ENCODE assay signal across 16 mouse cellular contexts in genomic region chr12:81853543-81853942, GRCm38 (mm10). TPM values are rescaled to one million over a fixed set of nuclear protein-coding genes. Genes with fewer than 3 reads are reported as not detected.
DNase-seq lines count a peak whose midpoint lies in the region; ATAC-seq lines count a peak whose summit lies in the region.
"Had no signal": no experiment of that assay in that cellular context is flagged by ENCODE, and none has a peak within 500 bp of the region (broad histone marks: within the 10 kb centered on the region; RNA-seq: fewer than 3 reads in every experiment).

No protein-coding gene starts in this region.

- 88% methylated on average over 9 of the region's 9 CpGs for WGBS in forebrain, embryonic 15.5 days
- 86% methylated on average over 9 of the region's 9 CpGs for WGBS in forebrain, embryonic 14.5 days
- WGBS in heart, embryonic 10.5 days, result 88% methylated on average over 8 of the region's 9 CpGs
- 83% methylated on average over 8 of the region's 9 CpGs for WGBS in heart, embryonic 12.5 days
- WGBS in midbrain, embryonic 11.5 days, result 84% methylated on average over 9 of the region's 9 CpGs
- WGBS in midbrain, embryonic 13.5 days, result 89% methylated on average over 9 of the region's 9 CpGs

- no peak for DNase-seq in forebrain, embryonic 14.5 days (ENCODE audit: low spot score)
- DNase-seq in heart, embryonic 10.5 days (ENCODE audit: low spot score), result peak; percentile 19
- peak; percentile 61 for DNase-seq in midbrain, embryonic 11.5 days (ENCODE audit: low spot score, missing footprints)
- no peak for DNase-seq in Muller cell, postnatal 12 days (ENCODE audit: inconsistent ontology term)
- DNase-seq: adrenal gland, adult 8-10 months; adrenal gland, postnatal 36 days; cerebellum, adult 2 months; embryo, embryonic 11 days; gastrocnemius, postnatal 10 days had no signal

- peak overlapping the region; percentile 62 for H3K27ac ChIP-seq in forebrain, embryonic 15.5 days (replicated peaks)
- H3K27ac ChIP-seq in forebrain, embryonic 14.5 days (ENCODE audit: low read depth, low read length), result no peak overlapping the region
- H3K27ac ChIP-seq in heart, embryonic 10.5 days, result no peak overlapping the region
- no peak overlapping the region for H3K27ac ChIP-seq in heart, embryonic 12.5 days (ENCODE audit: poor library complexity, severe bottlenecking)
- H3K27ac ChIP-seq in midbrain, embryonic 11.5 days (ENCODE audit: low read depth, low read length), result no peak overlapping the region
- no peak overlapping the region for H3K27ac ChIP-seq in midbrain, embryonic 13.5 days
- H3K27ac ChIP-seq: embryonic facial prominence, embryonic 12.5 days; heart, adult 2 months; hindbrain, embryonic 15.5 days had no signal

- H3K4me2 ChIP-seq in forebrain, embryonic 15.5 days (replicated peaks), result no peak overlapping the region
- H3K4me2 ChIP-seq in forebrain, embryonic 14.5 days (ENCODE audit: low read length), result no peak overlapping the region
- H3K4me2 ChIP-seq in heart, embryonic 12.5 days, result no peak overlapping the region
- H3K4me2 ChIP-seq in midbrain, embryonic 11.5 days, result no peak overlapping the region
- H3K4me2 ChIP-seq in midbrain, embryonic 13.5 days (replicated peaks), result no peak overlapping the region
- H3K4me2 ChIP-seq: embryonic facial prominence, embryonic 12.5 days; heart, embryonic 13.5 days; hindbrain, embryonic 15.5 days had no signal

- H3K9me3 ChIP-seq in forebrain, embryonic 15.5 days, result no peaks in the 10 kb centered on the region
- H3K9me3 ChIP-seq in forebrain, embryonic 14.5 days (replicated peaks; ENCODE audit: control insufficient read depth, low read length), result no peaks in the 10 kb centered on the region
- H3K9me3 ChIP-seq in heart, embryonic 10.5 days, result no peaks in the 10 kb centered on the region
- H3K9me3 ChIP-seq in heart, embryonic 12.5 days (replicated peaks), result no peaks in the 10 kb centered on the region
- no peaks in the 10 kb centered on the region for H3K9me3 ChIP-seq in midbrain, embryonic 11.5 days (ENCODE audit: control insufficient read depth, low read length)
- H3K9me3 ChIP-seq in midbrain, embryonic 13.5 days, result no peaks in the 10 kb centered on the region
- H3K9me3 ChIP-seq: embryonic facial prominence, embryonic 12.5 days; heart, embryonic 13.5 days; hindbrain, embryonic 15.5 days had no signal

- no peaks in the 10 kb centered on the region for H3K27me3 ChIP-seq in forebrain, embryonic 15.5 days
- H3K27me3 ChIP-seq in forebrain, embryonic 14.5 days (replicated peaks; ENCODE audit: control insufficient read depth, insufficient read depth, low read length), result no peaks in the 10 kb centered on the region
- no peaks in the 10 kb centered on the region for H3K27me3 ChIP-seq in heart, embryonic 10.5 days (ENCODE audit: insufficient read depth, poor library complexity, severe bottlenecking)
- no peaks in the 10 kb centered on the region for H3K27me3 ChIP-seq in heart, embryonic 12.5 days (replicated peaks)
- no peaks in the 10 kb centered on the region for H3K27me3 ChIP-seq in midbrain, embryonic 11.5 days (ENCODE audit: control insufficient read depth, insufficient read depth, low read length)
- H3K27me3 ChIP-seq in midbrain, embryonic 13.5 days, result peaks cover 3% of the 10 kb centered on the region; the same call in 1 of the 2 replicates
- H3K27me3 ChIP-seq: embryonic facial prominence, embryonic 12.5 days; heart, embryonic 13.5 days had no signal

- H3K36me3 ChIP-seq in forebrain, embryonic 15.5 days, result no peaks in the 10 kb centered on the region
- no peaks in the 10 kb centered on the region for H3K36me3 ChIP-seq in forebrain, embryonic 14.5 days (ENCODE audit: control insufficient read depth, insufficient read depth, low read length)
- H3K36me3 ChIP-seq in heart, embryonic 10.5 days, result no peaks in the 10 kb centered on the region
- H3K36me3 ChIP-seq in heart, embryonic 12.5 days, result no peaks in the 10 kb centered on the region
- H3K36me3 ChIP-seq in midbrain, embryonic 11.5 days (ENCODE audit: control insufficient read depth, insufficient read depth, low read length), result no peaks in the 10 kb centered on the region
- no peaks in the 10 kb centered on the region for H3K36me3 ChIP-seq in midbrain, embryonic 13.5 days
- H3K36me3 ChIP-seq: embryonic facial prominence, embryonic 12.5 days; heart, embryonic 13.5 days; hindbrain, embryonic 15.5 days had no signal

- H3K4me1 ChIP-seq in forebrain, embryonic 15.5 days, result peaks cover 22% of the 10 kb centered on the region
- no peaks in the 10 kb centered on the region; the same call in 1 of the 2 replicates for H3K4me1 ChIP-seq in forebrain, embryonic 14.5 days (ENCODE audit: control insufficient read depth, insufficient read depth, low read length)
- peaks cover 20% of the 10 kb centered on the region for H3K4me1 ChIP-seq in heart, embryonic 10.5 days
- H3K4me1 ChIP-seq in heart, embryonic 12.5 days (replicated peaks), result peaks cover 10% of the 10 kb centered on the region; the same call in 1 of the 2 replicates
- peaks cover 5% of the 10 kb centered on the region; the same call in 1 of the 2 replicates for H3K4me1 ChIP-seq in midbrain, embryonic 11.5 days (ENCODE audit: control insufficient read depth, insufficient read depth, low read length)
- peaks cover 13% of the 10 kb centered on the region; the same call in 1 of the 2 replicates for H3K4me1 ChIP-seq in midbrain, embryonic 13.5 days (replicated peaks)

- ATAC-seq in forebrain, embryonic 15.5 days (replicated peaks), result no peak
- no peak for ATAC-seq in forebrain, embryonic 14.5 days
- no peak for ATAC-seq in heart, embryonic 12.5 days (ENCODE audit: insufficient number of reproducible peaks, low FRiP score)
- no peak for ATAC-seq in midbrain, embryonic 11.5 days (ENCODE audit: low FRiP score)
- ATAC-seq in midbrain, embryonic 13.5 days, result no peak

- H3K4me3 ChIP-seq in forebrain, embryonic 15.5 days, result no peak overlapping the region
- no peak overlapping the region for H3K4me3 ChIP-seq in forebrain, embryonic 14.5 days (ENCODE audit: low read depth, low read length)
- no peak overlapping the region for H3K4me3 ChIP-seq in heart, embryonic 10.5 days
- H3K4me3 ChIP-seq in heart, embryonic 12.5 days, result no peak overlapping the region
- H3K4me3 ChIP-seq in midbrain, embryonic 11.5 days (ENCODE audit: low read depth, low read length), result no peak overlapping the region
- no peak overlapping the region for H3K4me3 ChIP-seq in midbrain, embryonic 13.5 days (replicated peaks)
- H3K4me3 ChIP-seq: embryonic facial prominence, embryonic 12.5 days; heart, adult 2 months; heart, embryonic 13.5 days; hindbrain, embryonic 15.5 days had no signal

- no peak overlapping the region for H3K9ac ChIP-seq in forebrain, embryonic 15.5 days (replicated peaks)
- H3K9ac ChIP-seq in forebrain, embryonic 14.5 days (ENCODE audit: low read length), result no peak overlapping the region
- no peak overlapping the region for H3K9ac ChIP-seq in heart, embryonic 12.5 days
- no peak overlapping the region for H3K9ac ChIP-seq in midbrain, embryonic 11.5 days (ENCODE audit: low read length)
- no peak overlapping the region for H3K9ac ChIP-seq in midbrain, embryonic 13.5 days (replicated peaks)
- H3K9ac ChIP-seq: embryonic facial prominence, embryonic 12.5 days; heart, embryonic 13.5 days; hindbrain, embryonic 15.5 days had no signal

RNA-seq across cellular contexts. Expression of gene Pcnx, which starts 6.3 kb away (rescaled TPM):
- 12.6 and 14.2 TPM in 2 replicates for polyA plus RNA-seq in forebrain, embryonic 15.5 days (2015; fragmentation: Nextera tagmentation; extraction: Ambion mirVana)
- polyA plus RNA-seq in forebrain, embryonic 14.5 days (2014; fragmentation: Nextera tagmentation; extraction: Ambion mirVana), result 9.6 and 16.2 TPM in 2 replicates
- 9.8 and 13.1 TPM in 2 replicates for polyA plus RNA-seq in heart, embryonic 10.5 days (2016; fragmentation: Nextera tagmentation; extraction: Ambion mirVana)
- 17.8 and 19.1 TPM in 2 replicates for polyA plus RNA-seq in heart, embryonic 12.5 days (2016; fragmentation: Nextera tagmentation; extraction: Ambion mirVana)
- 11.4 and 11.9 TPM in 2 replicates for polyA plus RNA-seq in midbrain, embryonic 11.5 days (2014; fragmentation: Nextera tagmentation; extraction: Ambion mirVana)
- polyA plus RNA-seq in midbrain, embryonic 13.5 days (2015; fragmentation: Nextera tagmentation; extraction: Ambion mirVana), result 8.2 and 9.4 TPM in 2 replicates

Comparison
In these comparisons a context has a peak if more than half of its experiments do, and no peak if none do; other contexts are left out.
1. DNase-seq: peak in heart, embryonic 10.5 days (single experiment) and midbrain, embryonic 11.5 days (single experiment); none in forebrain, embryonic 14.5 days (single experiment) and Muller cell, postnatal 12 days (single experiment).